Mouse (Mus musculus) myocyte (in vitro differentiated cells): ENCODE results near the gene Zranb1. TPM values are rescaled to one million over a fixed set of nuclear protein-coding genes. Genes with fewer than 3 reads are reported as not detected.

Experiments
- H3K27me3 ChIP-seq: one replicate; pipeline ENCODE4 v1.6.1; 2011; ENCODE audit not compliant: control insufficient read depth, insufficient read depth, insufficient read length
- H3K36me3 ChIP-seq: one replicate; pipeline ENCODE4 v1.6.1; 2011; ENCODE audit not compliant: control insufficient read depth, insufficient read depth
- H3K4me2 ChIP-seq: one replicate; pipeline ENCODE4 v1.6.1; 2011; ENCODE audit warnings: low read depth, control low read depth
- H3K4me3 ChIP-seq: one replicate; pipeline ENCODE4 v1.5.1; 2011; ENCODE audit warnings: mild to moderate bottlenecking, control low read depth, moderate library complexity
- H3K79me2 ChIP-seq: one replicate; pipeline ENCODE4 v1.6.1; 2011; ENCODE audit not compliant: control insufficient read depth, insufficient read depth
- H3ac ChIP-seq: one replicate; pipeline ENCODE4 v1.6.1; 2011; ENCODE audit not compliant: control insufficient read depth, insufficient read length
- CEBPB ChIP-seq: IDR thresholded peaks from 2 replicates; pipeline ENCODE4 v1.6.1; 2011; ENCODE audit warnings: mild to moderate bottlenecking, moderate library complexity; ENCODE audit not compliant: poor library complexity, insufficient read depth, severe bottlenecking
- E2F4 ChIP-seq: IDR thresholded peaks from one replicate; pipeline ENCODE4 v1.6.1; 2011; ENCODE audit warnings: mild to moderate bottlenecking, control low read depth, moderate library complexity; ENCODE audit not compliant: insufficient read depth
- MAX ChIP-seq: IDR thresholded peaks from one replicate; pipeline ENCODE4 v1.6.1; 2011; ENCODE audit warnings: low read depth, mild to moderate bottlenecking, control low read depth
- MYOD1 ChIP-seq, 3 experiments: IDR thresholded peaks; one replicate each; pipeline ENCODE4 v1.6.1; 2011; ENCODE audit warnings: control low read depth in 2 of 3, low read depth in 2 of 3, mild to moderate bottlenecking in 2 of 3, moderate library complexity in 1 of 3; ENCODE audit not compliant: insufficient read length in 2 of 3, control insufficient read depth in 1 of 3
- MYOG ChIP-seq, 3 experiments: IDR thresholded peaks; one replicate each; pipeline ENCODE4 v1.6.1; 2011; ENCODE audit warnings: control low read depth in 2 of 3, low read depth in 2 of 3, mild to moderate bottlenecking in 2 of 3; ENCODE audit not compliant: insufficient read length in 2 of 3, control insufficient read depth in 1 of 3, insufficient read depth in 1 of 3
- POLR2A ChIP-seq: IDR thresholded peaks from one replicate; pipeline ENCODE4 v1.6.1; 2011; ENCODE audit warnings: low read depth, mild to moderate bottlenecking, control low read depth, moderate library complexity; ENCODE audit not compliant: insufficient read length
- POLR2AphosphoS2 ChIP-seq: IDR thresholded peaks from one replicate; pipeline ENCODE4 v1.6.1; 2011; ENCODE audit warnings: low read depth, control low read depth; ENCODE audit not compliant: insufficient read length
- REST ChIP-seq: IDR thresholded peaks from one replicate; pipeline ENCODE4 v1.6.1; 2011; ENCODE audit warnings: mild to moderate bottlenecking, control low read depth, moderate library complexity; ENCODE audit not compliant: insufficient read depth, insufficient read length
- SRF ChIP-seq: IDR thresholded peaks from one replicate; pipeline ENCODE4 v1.6.1; 2011; ENCODE audit warnings: low read depth; ENCODE audit not compliant: control insufficient read depth, insufficient read length
- TCF12 ChIP-seq: IDR thresholded peaks from one replicate; pipeline ENCODE4 v1.6.1; 2011; ENCODE audit warnings: mild to moderate bottlenecking, control low read depth; ENCODE audit not compliant: poor library complexity, insufficient read depth, severe bottlenecking
- TCF3 ChIP-seq: IDR thresholded peaks from one replicate; pipeline ENCODE4 v1.6.1; 2011; ENCODE audit warnings: low read depth, control low read depth; ENCODE audit not compliant: insufficient read length
- USF1 ChIP-seq: IDR thresholded peaks from one replicate; pipeline ENCODE4 v1.6.1; 2011; ENCODE audit warnings: low read depth, mild to moderate bottlenecking, control low read depth, moderate library complexity
- polyA plus RNA-seq: library from polyadenylated mRNA; unstranded; fragments of >200 nt; fragmentation: generic; extraction: Trizol; gene quantifications from one replicate; pipeline ENCODE4 v1.2.1, GENCODE M21; 2012; ENCODE audit warnings: missing spikeins

The Zranb1 gene
- polyA plus RNA-seq, 1 experiment, result 14.6 TPM

DNA sequence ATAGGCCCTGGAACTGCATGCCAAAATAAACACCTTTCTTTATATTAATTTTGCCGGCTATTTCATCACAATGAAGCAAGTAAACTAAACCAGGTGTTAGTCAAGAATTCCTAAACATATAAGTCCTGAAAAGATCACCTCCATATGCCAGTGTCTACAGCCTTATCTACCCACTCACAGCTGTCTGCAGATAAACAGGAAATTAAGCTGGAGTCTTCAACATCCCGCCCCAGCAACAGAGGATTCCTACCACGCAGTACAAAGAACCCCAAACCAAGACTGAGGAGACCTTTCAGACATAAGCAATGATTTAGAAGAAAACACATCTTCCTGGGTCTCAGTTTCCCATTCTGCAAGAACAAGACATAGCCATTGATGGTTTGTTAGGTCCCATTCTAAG, 42.9 kb upstream of the Zranb1 start:
- peaks cover 12% of the 10 kb centered on the region for H3K36me3 ChIP-seq
- H3ac ChIP-seq, result no peak overlapping the region
- no peak overlapping the region for H3K4me2 ChIP-seq
- H3K79me2 ChIP-seq, result no peaks in the 10 kb centered on the region
- H3K4me3 ChIP-seq, result no peak overlapping the region
- no peaks in the 10 kb centered on the region for H3K27me3 ChIP-seq
- TF ChIP-seq POLR2AphosphoS2 (no peak), USF1 (no peak), MYOG (IDR thresholded peaks at IDR 0.05; ENCODE audit: control insufficient read depth in 1 of 3, insufficient read depth in 1 of 3, insufficient read length in 2 of 3, low read depth in 2 of 3) (no peak), SRF (no peak), MYOD1 (IDR thresholded peaks at IDR 0.05; ENCODE audit: control insufficient read depth in 1 of 3, insufficient read length in 2 of 3, low read depth in 2 of 3) (no peak), MAX (no peak), TCF3 (no peak), REST (no peak), POLR2A (no peak)

DNA sequence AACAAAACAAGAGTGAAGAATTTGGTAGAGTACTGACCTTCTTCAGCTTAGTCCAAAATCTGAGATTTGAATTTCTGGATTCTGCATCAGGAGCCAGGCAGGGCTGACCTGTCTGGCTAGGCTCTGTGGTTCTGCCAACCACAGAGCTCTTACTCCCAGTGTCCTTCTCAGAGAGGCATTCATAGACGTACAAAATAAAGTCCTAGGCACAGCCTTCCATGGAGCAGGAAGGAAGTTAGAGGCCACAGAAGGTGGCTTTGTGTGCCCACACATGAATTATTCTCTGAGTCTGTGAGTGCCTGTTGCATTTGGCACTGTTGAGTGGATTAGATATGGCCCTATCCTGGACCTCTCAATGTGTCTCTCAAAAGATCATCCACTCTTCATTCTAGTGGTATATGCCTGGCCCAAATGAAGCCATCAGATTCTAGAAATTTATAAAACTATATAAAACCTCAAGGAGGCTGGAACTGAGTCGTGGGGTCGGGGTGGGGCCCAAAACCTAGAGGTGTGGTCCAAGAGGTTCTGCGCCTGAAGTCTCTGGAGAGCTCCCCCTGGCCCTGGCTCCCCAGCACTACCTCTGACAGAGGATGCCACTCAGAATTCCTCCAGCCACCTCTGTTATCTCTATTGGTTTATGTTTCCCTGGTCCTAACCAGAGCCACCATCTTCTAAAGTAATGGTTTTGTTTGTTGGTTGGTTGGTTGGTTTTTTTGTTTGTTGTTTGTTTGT, 42.3 kb upstream of the Zranb1 start:
- H3ac ChIP-seq, result no peak overlapping the region
- H3K27me3 ChIP-seq, result no peaks in the 10 kb centered on the region
- TF ChIP-seq TCF12 (no peak), TCF3 (no peak)
- no peak overlapping the region for H3K4me3 ChIP-seq
- no peaks in the 10 kb centered on the region for H3K79me2 ChIP-seq
- no peak overlapping the region for H3K4me2 ChIP-seq
- H3K36me3 ChIP-seq, result peaks cover 6% of the 10 kb centered on the region

DNA sequence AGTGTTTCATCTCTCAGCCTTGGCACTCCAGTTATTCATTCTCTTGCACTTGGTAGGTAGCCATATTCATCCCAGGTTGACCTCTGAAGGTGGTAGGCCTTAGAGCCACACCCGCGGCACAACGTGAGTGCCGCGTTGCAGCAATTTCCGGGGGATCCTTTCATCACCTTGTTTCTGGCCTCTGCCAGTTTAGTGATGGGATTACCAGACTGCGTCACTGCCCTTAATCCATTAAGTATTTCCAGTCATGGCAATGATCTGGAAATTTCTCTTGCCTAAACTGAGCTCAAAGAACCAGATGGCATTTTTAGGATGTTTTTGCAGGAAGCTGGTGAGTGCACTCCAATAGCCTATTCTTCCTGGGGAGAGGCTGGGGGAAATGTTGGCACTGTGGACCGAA, 41.3 kb upstream of the Zranb1 start:
- Histone ChIP-seq H3K4me3 (no peak overlapping the region), H3ac (no peak overlapping the region)
- TF ChIP-seq SRF (no peak), USF1 (no peak), TCF12 (no peak), E2F4 (no peak)

DNA sequence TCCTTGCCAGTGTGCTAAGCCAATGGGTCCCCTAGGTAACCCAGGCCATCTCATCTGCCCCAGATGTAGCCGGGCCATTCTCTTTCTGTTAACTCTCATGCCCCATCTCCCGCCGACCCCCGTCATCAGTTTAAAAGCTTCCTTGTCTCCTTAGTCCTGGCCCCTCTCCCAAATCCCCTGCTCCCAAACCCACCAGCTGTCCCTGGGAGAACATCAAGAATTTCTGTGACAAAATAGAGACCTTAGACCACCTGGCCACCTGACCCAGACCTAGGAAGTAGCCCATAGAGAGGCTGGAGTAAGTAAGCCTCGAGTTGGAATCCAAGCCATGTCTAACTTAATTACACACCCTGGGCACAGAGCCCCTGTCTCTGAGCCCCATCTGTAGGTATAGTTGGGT, 40.7 kb upstream of the Zranb1 start:
- no peak for TF ChIP-seq TCF3
- no peak for TF ChIP-seq E2F4
- TF ChIP-seq USF1, result no peak
- no peak for TF ChIP-seq REST
- no peak for TF ChIP-seq MYOD1 (IDR thresholded peaks at IDR 0.05; ENCODE audit: control insufficient read depth in 1 of 3, insufficient read length in 2 of 3, low read depth in 2 of 3)
- TF ChIP-seq SRF, result no peak
- no peak for TF ChIP-seq CEBPB
- TF ChIP-seq MAX, result no peak
- TF ChIP-seq MYOG (IDR thresholded peaks at IDR 0.05; ENCODE audit: control insufficient read depth in 1 of 3, insufficient read depth in 1 of 3, insufficient read length in 2 of 3, low read depth in 2 of 3), result no peak
- no peak for TF ChIP-seq TCF12
- TF ChIP-seq POLR2A, result no peak
- no peak for TF ChIP-seq POLR2AphosphoS2
- no peaks in the 10 kb centered on the region for H3K79me2 ChIP-seq
- H3ac ChIP-seq, result no peak overlapping the region
- no peaks in the 10 kb centered on the region for H3K36me3 ChIP-seq
- no peaks in the 10 kb centered on the region for H3K27me3 ChIP-seq
- H3K4me2 ChIP-seq, result no peak overlapping the region
- H3K4me3 ChIP-seq, result no peak overlapping the region

More for the DNA sequence above, 41.3 kb upstream of the Zranb1 start:
- no peaks in the 10 kb centered on the region for H3K27me3 ChIP-seq
- H3K4me2 ChIP-seq, result no peak overlapping the region
- H3K36me3 ChIP-seq, result no peaks in the 10 kb centered on the region
- no peaks in the 10 kb centered on the region for H3K79me2 ChIP-seq

DNA sequence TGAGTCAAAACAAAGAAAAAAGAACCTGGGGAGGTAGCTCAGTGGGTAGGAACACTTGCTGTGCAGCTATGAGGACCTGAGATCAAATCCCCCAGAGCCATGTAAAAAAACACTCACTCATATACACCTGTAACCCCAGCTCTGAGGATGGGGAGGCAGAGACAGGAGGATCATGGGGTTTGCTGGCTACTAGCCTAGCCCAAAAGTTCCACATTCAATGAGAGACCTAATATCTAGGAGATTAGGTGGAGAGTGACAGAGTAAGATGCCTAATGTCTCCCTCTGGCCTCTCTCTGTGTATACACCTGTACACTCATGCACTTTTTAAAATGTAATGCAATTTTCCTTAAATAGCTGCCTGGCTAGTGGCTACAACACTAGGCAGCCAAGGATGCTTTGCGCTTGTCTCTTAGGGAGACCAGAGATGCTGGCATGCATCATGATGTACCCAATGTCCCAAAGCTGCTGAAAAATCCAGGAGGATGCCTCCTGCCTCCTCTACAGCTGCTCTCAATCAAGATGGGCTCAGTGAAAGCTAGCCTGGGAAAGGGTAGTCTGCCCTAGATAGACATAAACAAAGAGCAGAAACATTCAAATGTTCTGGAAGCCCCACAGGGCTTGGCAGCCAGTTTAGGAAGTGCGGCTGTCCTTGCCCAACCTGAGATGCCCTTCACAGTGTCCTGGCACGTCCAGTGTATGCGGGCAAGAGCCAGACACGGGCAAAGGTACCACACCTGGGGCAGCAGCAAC, 39.2 kb upstream of the Zranb1 start:
- TF ChIP-seq TCF3, result no peak
- no peak for TF ChIP-seq SRF
- TF ChIP-seq MYOD1 (IDR thresholded peaks at IDR 0.05; ENCODE audit: control insufficient read depth in 1 of 3, insufficient read length in 2 of 3, low read depth in 2 of 3), result no peak
- no peak for TF ChIP-seq POLR2AphosphoS2
- TF ChIP-seq TCF12, result no peak
- no peak for TF ChIP-seq MAX
- TF ChIP-seq POLR2A, result no peak
- TF ChIP-seq REST, result no peak
- TF ChIP-seq CEBPB, result no peak
- no peak for TF ChIP-seq USF1
- no peak for TF ChIP-seq E2F4
- TF ChIP-seq MYOG (IDR thresholded peaks at IDR 0.05; ENCODE audit: control insufficient read depth in 1 of 3, insufficient read depth in 1 of 3, insufficient read length in 2 of 3, low read depth in 2 of 3), result no peak
- Histone ChIP-seq H3K4me2 (no peak overlapping the region), H3K79me2 (no peaks in the 10 kb centered on the region), H3ac (no peak overlapping the region), H3K4me3 (no peak overlapping the region), H3K27me3 (no peaks in the 10 kb centered on the region), H3K36me3 (no peaks in the 10 kb centered on the region)
